Mouse (Mus musculus): ENCODE measurements around the gene Bak1. TPM values are rescaled to one million over a fixed set of nuclear protein-coding genes. Genes with fewer than 3 reads are reported as not detected.

The Bak1 gene
- polyA plus RNA-seq, 1 experiment = not detected

- TF ChIP-seq CTCF (IDR thresholded peaks at IDR 0.05; ENCODE audit: insufficient read depth, low read depth, low read length) (no peak), POLR2A (IDR thresholded peaks at IDR 0.05; ENCODE audit: insufficient read depth, low read depth, low read length) (peak; percentile 97)
- H3K27ac ChIP-seq (ENCODE audit: insufficient read depth, low read depth, low read length) = peak within 1 kb of the TSS; percentile 53
- H3K4me3 ChIP-seq (ENCODE audit: insufficient read depth, low read depth, low read length) = peak within 1 kb of the TSS; percentile 81
- under 1% methylated on average over 75 of the region's 75 CpGs for WGBS
- H3K4me1 ChIP-seq (ENCODE audit: control insufficient read depth, insufficient read depth, low read length) = peaks cover 38% of the 10 kb centered on the region
These were observed 55.9 kb downstream of the Bak1 start, which contains the start of gene Zbtb9 for GRCm38 (mm10) chr17:26972703-26973574. Gene Zbtb9 (plus strand): TSS chr17:26973167.

GRCm38 (mm10) chr17:26972107-26972506 lies 56.7 kb downstream of the Bak1 start:
- WGBS = 1% methylated on average over 3 of the region's 3 CpGs
- H3K27ac ChIP-seq (ENCODE audit: insufficient read depth, low read depth, low read length) = no peak overlapping the region
- peaks cover 46% of the 10 kb centered on the region for H3K4me1 ChIP-seq (ENCODE audit: control insufficient read depth, insufficient read depth, low read length)
- TF ChIP-seq CTCF (IDR thresholded peaks at IDR 0.05; ENCODE audit: insufficient read depth, low read depth, low read length) = no peak
- TF ChIP-seq POLR2A (IDR thresholded peaks at IDR 0.05; ENCODE audit: insufficient read depth, low read depth, low read length) = no peak
- peak overlapping the region; percentile 81 for H3K4me3 ChIP-seq (ENCODE audit: insufficient read depth, low read depth, low read length)

GRCm38 (mm10) chr17:26971247-26971905 lies 57.4 kb downstream of the Bak1 start:
- TF ChIP-seq CTCF (IDR thresholded peaks at IDR 0.05; ENCODE audit: insufficient read depth, low read depth, low read length) (no peak), POLR2A (IDR thresholded peaks at IDR 0.05; ENCODE audit: insufficient read depth, low read depth, low read length) (no peak)
- Histone ChIP-seq H3K4me3 (ENCODE audit: insufficient read depth, low read depth, low read length) (no peak overlapping the region), H3K4me1 (ENCODE audit: control insufficient read depth, insufficient read depth, low read length) (peaks cover 48% of the 10 kb centered on the region), H3K27ac (ENCODE audit: insufficient read depth, low read depth, low read length) (no peak overlapping the region)
- 54% methylated on average over 8 of the region's 8 CpGs for WGBS

- TF ChIP-seq POLR2A (IDR thresholded peaks at IDR 0.05; ENCODE audit: insufficient read depth, low read depth, low read length) (no peak), CTCF (IDR thresholded peaks at IDR 0.05; ENCODE audit: insufficient read depth, low read depth, low read length) (no peak)
- 74% methylated on average over 11 of the region's 12 CpGs for WGBS
- H3K4me3 ChIP-seq (ENCODE audit: insufficient read depth, low read depth, low read length) = no peak overlapping the region
- H3K27ac ChIP-seq (ENCODE audit: insufficient read depth, low read depth, low read length) = no peak overlapping the region
- H3K4me1 ChIP-seq (ENCODE audit: control insufficient read depth, insufficient read depth, low read length) = peaks cover 46% of the 10 kb centered on the region
These were observed 58.6 kb downstream of the Bak1 start for GRCm38 (mm10) chr17:26970221-26970620.

Other genes with a start within 250 kb of the Bak1 start
- not detected in 2 replicates for gene Bnip1, start 247.9 kb downstream of the Bak1 start, polyA plus RNA-seq (2012; ENCODE audit: insufficient read depth, insufficient read length, low replicate concordance, missing spikeins)
- gene Nkx2-5, start 184.0 kb downstream of the Bak1 start, polyA plus RNA-seq (2012; ENCODE audit: insufficient read depth, insufficient read length, low replicate concordance, missing spikeins) = not detected in 2 replicates
- gene Kifc5b, start 111.9 kb downstream of the Bak1 start, polyA plus RNA-seq (2012; ENCODE audit: insufficient read depth, insufficient read length, low replicate concordance, missing spikeins) = not detected in 2 replicates
- not detected in 2 replicates for gene Phf1, start 96.0 kb downstream of the Bak1 start, polyA plus RNA-seq (2012; ENCODE audit: insufficient read depth, insufficient read length, low replicate concordance, missing spikeins)
- gene Cuta, start 89.4 kb downstream of the Bak1 start, polyA plus RNA-seq (2012; ENCODE audit: insufficient read depth, insufficient read length, low replicate concordance, missing spikeins) = not detected in 2 replicates
- gene Syngap1, start 87.8 kb downstream of the Bak1 start, polyA plus RNA-seq (2012; ENCODE audit: insufficient read depth, insufficient read length, low replicate concordance, missing spikeins) = 50.4 and 503 TPM in 2 replicates
- 109 TPM in 1 of 2 replicates, not detected in the other for gene Zbtb9, start 55.8 kb downstream of the Bak1 start, polyA plus RNA-seq (2012; ENCODE audit: insufficient read depth, insufficient read length, low replicate concordance, missing spikeins)
- gene Itpr3, start 28.3 kb upstream of the Bak1 start, polyA plus RNA-seq (2012; ENCODE audit: insufficient read depth, insufficient read length, low replicate concordance, missing spikeins) = not detected in 2 replicates
- gene Uqcc2, start 104.9 kb upstream of the Bak1 start, polyA plus RNA-seq (2012; ENCODE audit: insufficient read depth, insufficient read length, low replicate concordance, missing spikeins) = not detected in 2 replicates
- gene Ip6k3, start 138.8 kb upstream of the Bak1 start, polyA plus RNA-seq (2012; ENCODE audit: insufficient read depth, insufficient read length, low replicate concordance, missing spikeins) = not detected in 2 replicates
- not detected in 2 replicates for gene Lemd2, start 175.5 kb upstream of the Bak1 start, polyA plus RNA-seq (2012; ENCODE audit: insufficient read depth, insufficient read length, low replicate concordance, missing spikeins)